ENCODE assay signal across 19 mouse cellular contexts in the genomic region with DNA sequence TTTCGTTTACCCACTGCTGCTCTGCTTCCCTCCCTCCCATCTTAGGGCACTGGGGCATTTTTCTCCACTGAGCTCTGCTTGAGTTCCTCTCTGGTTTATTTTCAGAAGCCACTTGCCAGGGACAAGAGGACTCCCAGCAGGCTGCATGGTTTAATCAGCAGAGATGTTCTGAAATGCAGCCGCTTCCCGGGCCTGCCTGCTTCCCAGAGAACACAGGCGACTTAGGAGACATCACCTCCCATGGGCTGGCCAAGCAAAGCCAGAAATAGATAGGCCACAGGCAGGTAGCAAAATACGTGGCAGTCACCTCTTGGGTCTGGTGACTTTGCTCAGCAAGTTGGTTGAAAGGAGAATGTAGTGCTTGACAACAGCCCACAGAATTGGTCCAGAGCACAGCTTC.
DNase-seq lines count a peak whose midpoint lies in the region; TF ChIP-seq lines count a peak whose summit lies in the region.
"Had no signal": no experiment of that assay in that cellular context is flagged by ENCODE, and none has a peak within 500 bp of the region (broad histone marks: within the 10 kb centered on the region; RNA-seq: fewer than 3 reads in every experiment).

No protein-coding gene starts in this region.

- H3K36me3 ChIP-seq in thymus, adult 2 months (ENCODE audit: control insufficient read depth, insufficient read depth, low read length) = no peaks in the 10 kb centered on the region
- H3K36me3 ChIP-seq: embryonic facial prominence, embryonic 12.5 days; forebrain, embryonic 12.5 days; heart, embryonic 15.5 days; hindbrain, embryonic 13.5 days; intestine, embryonic 15.5 days had no signal

- H3K27ac ChIP-seq in thymus, adult 2 months (ENCODE audit: control insufficient read depth, insufficient read depth, low read length) = no peak overlapping the region
- H3K27ac ChIP-seq: embryonic facial prominence, embryonic 12.5 days; forebrain, embryonic 12.5 days; heart, embryonic 15.5 days; hindbrain, embryonic 13.5 days; hindbrain, postnatal 0 days; intestine, embryonic 15.5 days had no signal

- H3K4me1 ChIP-seq in thymus, adult 2 months (replicated peaks; ENCODE audit: control insufficient read depth, insufficient read depth, low read length) = no peaks in the 10 kb centered on the region
- H3K4me1 ChIP-seq: embryonic facial prominence, embryonic 12.5 days; forebrain, embryonic 12.5 days; heart, embryonic 15.5 days; hindbrain, embryonic 13.5 days; intestine, embryonic 15.5 days had no signal

- no peak overlapping the region for H3K4me3 ChIP-seq in thymus, adult 2 months (ENCODE audit: control insufficient read depth, insufficient read depth, low read length)
- H3K4me3 ChIP-seq: embryonic facial prominence, embryonic 12.5 days; forebrain, embryonic 12.5 days; heart, embryonic 15.5 days; hindbrain, embryonic 13.5 days; intestine, embryonic 15.5 days had no signal

- TF ChIP-seq POLR2A in thymus, adult 2 months (IDR thresholded peaks at IDR 0.05; ENCODE audit: control insufficient read depth, extremely low read depth, insufficient read depth, low read length, poor library complexity) = no peak

- peak; percentile 42 for DNase-seq in cerebellum, adult 11 months
- DNase-seq in cerebellum, postnatal 10 days = no peak
- peak; percentile 74 for DNase-seq in heart, adult 11 months
- no peak for DNase-seq in heart, adult 18-20 months
- DNase-seq in cerebellum, adult 9-10 months = peak; percentile 64
- DNase-seq in urinary bladder, postnatal 25 days (ENCODE audit: low spot score) = no peak
- no peak for DNase-seq in thymus, adult 2 months
- DNase-seq: adrenal gland, postnatal 10 days; B cell, adult 2 months; forebrain, postnatal 0 days; gastrocnemius, postnatal 14 days; heart, postnatal 14 days; kidney, adult 18-20 months had no signal

- no peak for TF ChIP-seq CTCF in thymus, adult 2 months (IDR thresholded peaks at IDR 0.05; ENCODE audit: borderline replicate concordance, control insufficient read depth, extremely low read depth, insufficient read depth, low read length, poor library complexity)

- whole genome bisulfite sequencing in thymus, adult 2 months = 93% methylated on average over 5 of the region's 5 CpGs

- H3K27me3 ChIP-seq in thymus, adult 2 months (ENCODE audit: control insufficient read depth, insufficient read depth, low read length) = no peaks in the 10 kb centered on the region
- H3K27me3 ChIP-seq: embryonic facial prominence, embryonic 12.5 days; forebrain, embryonic 12.5 days; heart, embryonic 15.5 days; hindbrain, embryonic 13.5 days; intestine, embryonic 15.5 days had no signal

Comparison
In these comparisons a context has a peak if more than half of its experiments do, and no peak if none do; other contexts are left out.
1. DNase-seq: peak in cerebellum, adult 11 months (single experiment), heart, adult 11 months (single experiment) and cerebellum, adult 9-10 months (single experiment); none in cerebellum, postnatal 10 days (0 of 2), heart, adult 18-20 months (0 of 2), urinary bladder, postnatal 25 days (single experiment) and thymus, adult 2 months (single experiment).